Mouse (Mus musculus): ENCODE results near the gene Mfap1b.

- TF ChIP-seq CTCF (IDR thresholded peaks at IDR 0.05; ENCODE audit: low read depth, low read length) (no peak), POLR2A (IDR thresholded peaks at IDR 0.05; ENCODE audit: extremely low read depth, insufficient read depth, low read length) (no peak)
Observed at GRCm38 (mm10) chr2:121442259-121443067, 31.4 kb downstream of the Mfap1b start.
